Mouse (Mus musculus): ENCODE measurements around the gene Olr1. TPM values are rescaled to one million over a fixed set of nuclear protein-coding genes. Genes with fewer than 3 reads are reported as not detected.

Olr1 gene
- total RNA-seq, 1 experiment = 0.45 TPM

- Histone ChIP-seq H3K9ac (ENCODE audit: insufficient read depth, low read depth, low read length, poor library complexity, severe bottlenecking) (no peak overlapping the region), H3K27ac (ENCODE audit: insufficient read depth, low read depth, low read length, poor library complexity, severe bottlenecking) (no peak overlapping the region), H3K36me3 (ENCODE audit: control insufficient read depth, insufficient read depth, low read length, poor library complexity, severe bottlenecking) (no peaks in the 10 kb centered on the region), H3K9me3 (ENCODE audit: control insufficient read depth, insufficient read depth, low read depth, low read length) (no peaks in the 10 kb centered on the region), H3K4me1 (ENCODE audit: control insufficient read depth in 2 of 2, insufficient read depth in 2 of 2, low read length in 2 of 2, poor library complexity in 1 of 2) (peaks cover 0 to 3% of the 10 kb centered on the region in 2 experiments; a peak in 1 of 4 replicates), H3K4me3 (ENCODE audit: insufficient read depth in 1 of 2, low read depth in 1 of 2, low read length in 2 of 2, poor library complexity in 1 of 2, severe bottlenecking in 1 of 2) (peak overlapping the region; percentile 88 to 95)
- no peak for TF ChIP-seq CHD2 (IDR thresholded peaks at IDR 0.05; ENCODE audit: low read depth, low read length)
- TF ChIP-seq ZNF384 (IDR thresholded peaks at IDR 0.05; ENCODE audit: low read depth, low read length) = 0 out of 2 replicates have a peak, but pooled peaks have one; percentile 5
- TF ChIP-seq HCFC1 (IDR thresholded peaks at IDR 0.05; ENCODE audit: borderline replicate concordance, insufficient read depth, low read length) = no peak
- DNase-seq (ENCODE audit: low read depth, low spot score) = no peak
- in situ Hi-C loops (cut with MboI; ENCODE audit: low sequenced_read_pairs in 2 of 2, unreplicated experiment in 2 of 2) = no loop called here
Measured at GRCm38 (mm10) chr6:129534057-129534456, 27.1 kb upstream of the Olr1 start.

GRCm38 (mm10) chr6:129532942-129533860, 26.2 kb upstream of the Olr1 start, which contains the start of gene Gabarapl1:
Gene Gabarapl1 (plus strand): TSS chr6:129533160.
- Histone ChIP-seq H3K36me3 (ENCODE audit: control insufficient read depth, insufficient read depth, low read length, poor library complexity, severe bottlenecking) (no peaks in the 10 kb centered on the region), H3K9ac (ENCODE audit: insufficient read depth, low read depth, low read length, poor library complexity, severe bottlenecking) (peak within 1 kb of the TSS; percentile 74), H3K4me1 (ENCODE audit: control insufficient read depth in 2 of 2, insufficient read depth in 2 of 2, low read length in 2 of 2, poor library complexity in 1 of 2) (peaks cover 0 to 3% of the 10 kb centered on the region in 2 experiments; a peak in 1 of 4 replicates), H3K27ac (ENCODE audit: insufficient read depth, low read depth, low read length, poor library complexity, severe bottlenecking) (no peak within 1 kb of the TSS), H3K4me3 (ENCODE audit: insufficient read depth in 1 of 2, low read depth in 1 of 2, low read length in 2 of 2, poor library complexity in 1 of 2, severe bottlenecking in 1 of 2) (peak within 1 kb of the TSS; percentile 88 to 95), H3K9me3 (ENCODE audit: control insufficient read depth, insufficient read depth, low read depth, low read length) (no peaks in the 10 kb centered on the region)
- TF ChIP-seq HCFC1 (IDR thresholded peaks at IDR 0.05; ENCODE audit: borderline replicate concordance, insufficient read depth, low read length) (no peak), MAFK (IDR thresholded peaks at IDR 0.05; ENCODE audit: insufficient read depth, low read depth, low read length) (peak; percentile 47; the same call in 1 of the 2 replicates)
- in situ Hi-C loops (cut with MboI; ENCODE audit: low sequenced_read_pairs in 2 of 2, unreplicated experiment in 2 of 2) = no loop called here
- DNase-seq (ENCODE audit: low read depth, low spot score) = peak; percentile 61

- Histone ChIP-seq H3K27ac (ENCODE audit: insufficient read depth, low read depth, low read length, poor library complexity, severe bottlenecking) (no peak overlapping the region), H3K9ac (ENCODE audit: insufficient read depth, low read depth, low read length, poor library complexity, severe bottlenecking) (no peak overlapping the region), H3K36me3 (ENCODE audit: control insufficient read depth, insufficient read depth, low read length, poor library complexity, severe bottlenecking) (no peaks in the 10 kb centered on the region), H3K9me3 (ENCODE audit: control insufficient read depth, insufficient read depth, low read depth, low read length) (no peaks in the 10 kb centered on the region), H3K4me3 (ENCODE audit: insufficient read depth in 1 of 2, low read depth in 1 of 2, low read length in 2 of 2, poor library complexity in 1 of 2, severe bottlenecking in 1 of 2) (peak overlapping the region in 1 of 2 experiments; percentile 88; a peak in 2 of 4 replicates), H3K4me1 (ENCODE audit: control insufficient read depth in 2 of 2, insufficient read depth in 2 of 2, low read length in 2 of 2, poor library complexity in 1 of 2) (peaks cover 0 to 3% of the 10 kb centered on the region in 2 experiments; a peak in 1 of 4 replicates)
- TF ChIP-seq ZC3H11A (IDR thresholded peaks at IDR 0.05; ENCODE audit: borderline replicate concordance, low read depth, low read length) (no peak), HCFC1 (IDR thresholded peaks at IDR 0.05; ENCODE audit: borderline replicate concordance, insufficient read depth, low read length) (no peak), ZNF384 (IDR thresholded peaks at IDR 0.05; ENCODE audit: low read depth, low read length) (no peak), CHD2 (IDR thresholded peaks at IDR 0.05; ENCODE audit: low read depth, low read length) (no peak), MAFK (IDR thresholded peaks at IDR 0.05; ENCODE audit: insufficient read depth, low read depth, low read length) (no peak)
- no peak for DNase-seq (ENCODE audit: low read depth, low spot score)
- in situ Hi-C loops (cut with MboI; ENCODE audit: low sequenced_read_pairs in 2 of 2, unreplicated experiment in 2 of 2) = no loop called here
Measured at GRCm38 (mm10) chr6:129532556-129532941, 25.6 kb upstream of the Olr1 start.

- Histone ChIP-seq H3K27ac (ENCODE audit: insufficient read depth, low read depth, low read length, poor library complexity, severe bottlenecking) (no peak overlapping the region), H3K9me3 (ENCODE audit: control insufficient read depth, insufficient read depth, low read depth, low read length) (no peaks in the 10 kb centered on the region), H3K4me1 (ENCODE audit: control insufficient read depth in 2 of 2, insufficient read depth in 2 of 2, low read length in 2 of 2, poor library complexity in 1 of 2) (peaks cover 0 to 3% of the 10 kb centered on the region in 2 experiments; a peak in 1 of 4 replicates), H3K9ac (ENCODE audit: insufficient read depth, low read depth, low read length, poor library complexity, severe bottlenecking) (no peak overlapping the region), H3K36me3 (ENCODE audit: control insufficient read depth, insufficient read depth, low read length, poor library complexity, severe bottlenecking) (no peaks in the 10 kb centered on the region), H3K4me3 (ENCODE audit: insufficient read depth in 1 of 2, low read depth in 1 of 2, low read length in 2 of 2, poor library complexity in 1 of 2, severe bottlenecking in 1 of 2) (no peak overlapping the region)
- DNase-seq (ENCODE audit: low read depth, low spot score) = no peak
- no peak for TF ChIP-seq MAFK (IDR thresholded peaks at IDR 0.05; ENCODE audit: insufficient read depth, low read depth, low read length)
- TF ChIP-seq HCFC1 (IDR thresholded peaks at IDR 0.05; ENCODE audit: borderline replicate concordance, insufficient read depth, low read length) = no peak
- TF ChIP-seq ZNF384 (IDR thresholded peaks at IDR 0.05; ENCODE audit: low read depth, low read length) = no peak
- no peak for TF ChIP-seq ZC3H11A (IDR thresholded peaks at IDR 0.05; ENCODE audit: borderline replicate concordance, low read depth, low read length)
- no peak for TF ChIP-seq CHD2 (IDR thresholded peaks at IDR 0.05; ENCODE audit: low read depth, low read length)
- in situ Hi-C loops (cut with MboI; ENCODE audit: low sequenced_read_pairs in 2 of 2, unreplicated experiment in 2 of 2) = no loop called here
Measured at GRCm38 (mm10) chr6:129530261-129530660, 23.3 kb upstream of the Olr1 start.

Data from ES-E14 (cell line).